Mouse (Mus musculus): Measurements from ENCODE around the gene Ewsr1.

Ewsr1 gene

GRCm38 (mm10) chr11:5057856-5058641 is 41.0 kb downstream of the Ewsr1 start, which contains the start of gene Rasl10a:
Gene Rasl10a (plus strand): TSS chr11:5058128.
- no peak for DNase-seq (ENCODE audit: low spot score)

DNA sequence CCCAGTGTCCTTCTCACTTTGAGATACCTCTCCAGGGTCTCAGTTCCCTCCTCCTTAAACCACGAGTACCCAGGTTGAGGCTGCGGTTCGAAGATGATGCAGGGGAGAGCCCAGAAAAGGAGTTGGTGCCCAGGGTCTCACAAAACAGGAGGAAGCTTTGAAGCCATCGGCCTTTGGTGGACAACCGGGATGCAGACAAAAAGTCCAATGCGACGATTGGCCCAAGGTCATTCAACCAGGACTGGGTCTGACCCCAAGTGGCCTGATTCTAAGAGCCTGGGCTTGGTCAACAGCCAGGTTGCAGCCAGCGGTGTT is 41.6 kb downstream of the Ewsr1 start:
- no peak for DNase-seq (ENCODE audit: low spot score)

DNA sequence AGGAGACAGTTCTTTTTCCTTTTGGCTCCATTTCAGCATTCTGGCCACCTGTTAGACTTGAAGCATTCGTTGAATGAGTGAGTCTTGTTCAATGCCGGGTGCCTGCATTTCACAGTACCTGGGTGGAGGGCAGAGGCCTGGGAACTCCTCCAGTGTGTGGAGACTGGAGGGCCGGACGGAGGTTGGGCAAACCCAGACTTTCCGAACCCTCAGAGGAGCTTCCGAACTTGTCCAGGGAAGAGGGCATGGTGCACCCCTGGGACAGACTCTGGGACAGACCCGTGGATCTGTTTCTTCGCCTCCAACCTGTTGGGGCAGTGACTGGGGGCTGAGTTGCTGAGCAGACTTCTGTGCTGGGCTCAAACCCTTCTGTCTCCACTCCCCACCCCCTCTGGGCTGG is 42.0 kb downstream of the Ewsr1 start:
- no peak for DNase-seq (ENCODE audit: low spot score)

- no peak for DNase-seq (ENCODE audit: low spot score)
Measured at GRCm38 (mm10) chr11:5055945-5056938, 42.8 kb downstream of the Ewsr1 start.

DNA sequence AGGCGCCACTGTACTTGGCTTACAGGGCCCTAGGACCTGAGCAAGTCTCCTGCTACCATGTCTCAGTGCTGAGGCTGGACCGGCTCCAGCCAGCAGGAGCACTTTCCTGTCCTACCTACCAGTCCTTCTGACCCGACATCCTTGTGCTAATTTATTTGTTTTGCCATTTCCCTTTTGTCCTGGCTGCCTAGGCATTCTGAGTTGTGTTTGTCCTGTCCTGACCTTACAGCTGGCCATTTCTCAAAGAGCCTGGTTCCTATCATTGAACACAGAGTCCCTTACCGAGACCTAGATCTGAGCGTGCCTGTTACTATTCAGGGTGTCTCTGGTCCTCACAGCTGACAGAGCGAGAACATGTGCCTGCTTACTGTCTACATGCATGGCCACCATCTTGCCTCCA is 44.2 kb downstream of the Ewsr1 start:
- no peak for DNase-seq (ENCODE audit: low spot score)

DNA sequence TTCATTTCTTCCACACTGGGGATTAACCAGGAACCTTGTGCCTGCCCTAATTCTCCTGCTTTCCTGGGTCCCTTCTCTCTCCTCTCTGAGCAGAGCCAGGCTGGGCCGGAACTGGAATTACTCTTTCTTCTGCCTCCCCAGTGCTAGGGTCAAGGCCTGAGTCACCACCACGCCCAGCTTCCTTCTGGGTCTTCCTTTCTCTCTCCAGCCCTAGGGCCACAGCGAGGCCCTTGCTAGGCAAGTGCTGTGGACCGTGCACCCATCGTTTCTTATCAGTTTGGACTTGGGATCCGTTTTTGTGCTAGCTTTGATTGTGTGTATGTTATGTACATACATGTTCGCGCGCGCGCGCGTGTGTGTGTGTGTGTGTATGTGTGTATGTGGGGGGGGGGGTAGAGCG is 44.9 kb downstream of the Ewsr1 start:
- DNase-seq (ENCODE audit: low spot score) = no peak

- DNase-seq (ENCODE audit: low spot score) = no peak
Measured at GRCm38 (mm10) chr11:5052200-5052854, 46.7 kb downstream of the Ewsr1 start.

DNA sequence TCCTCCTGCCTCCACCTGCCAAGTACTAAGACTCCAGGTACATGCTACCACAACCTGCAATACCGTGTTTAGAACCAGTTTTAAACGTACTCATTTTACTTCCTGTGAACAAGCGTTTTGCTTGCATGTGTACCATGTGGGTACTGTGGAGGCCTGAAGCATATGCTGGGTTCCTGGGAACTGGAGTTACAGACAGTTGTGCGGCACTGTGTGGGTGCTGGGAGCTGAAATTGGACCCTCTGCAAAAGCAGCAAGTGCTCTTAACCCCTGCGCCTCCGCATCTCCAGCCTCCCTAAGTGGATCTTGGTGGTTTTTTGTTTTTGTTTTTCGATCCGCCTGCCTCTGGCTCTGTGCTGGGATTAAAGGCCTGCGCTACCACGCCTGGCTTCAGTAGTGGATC is 47.4 kb downstream of the Ewsr1 start:
- no peak for DNase-seq (ENCODE audit: low spot score)

- DNase-seq (ENCODE audit: low spot score) = no peak
Measured at GRCm38 (mm10) chr11:5046321-5046926, 52.6 kb downstream of the Ewsr1 start.

- DNase-seq (ENCODE audit: low spot score) = no peak
Measured at GRCm38 (mm10) chr11:5042645-5043381, 56.3 kb downstream of the Ewsr1 start.

- DNase-seq (ENCODE audit: low spot score) = no peak
Measured at GRCm38 (mm10) chr11:5041144-5041780, 57.8 kb downstream of the Ewsr1 start.

DNA sequence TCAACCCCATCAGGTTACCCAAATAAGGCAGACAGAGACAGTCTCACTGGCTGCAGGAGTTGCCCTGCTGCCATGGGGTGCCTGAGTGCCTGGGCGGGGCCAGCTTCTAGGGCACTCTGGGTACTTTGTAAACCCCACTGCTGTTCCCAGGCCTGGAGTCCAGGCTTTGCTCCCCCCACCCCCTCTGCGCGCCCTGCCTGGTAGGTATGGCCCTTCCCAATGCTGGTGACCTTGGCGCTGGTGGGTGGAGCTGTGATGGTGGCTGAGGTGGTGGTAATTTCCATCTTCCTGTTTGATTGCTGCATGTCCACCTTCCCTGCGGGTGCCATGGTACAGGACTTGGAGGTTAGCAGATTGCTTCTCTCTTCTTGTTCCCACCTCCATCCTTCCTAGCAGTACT is 58.5 kb downstream of the Ewsr1 start:
- no peak for DNase-seq (ENCODE audit: low spot score)

GRCm38 (mm10) chr11:5037146-5037854 is 61.8 kb downstream of the Ewsr1 start:
- peak; percentile 65 for DNase-seq (ENCODE audit: low spot score)

DNA sequence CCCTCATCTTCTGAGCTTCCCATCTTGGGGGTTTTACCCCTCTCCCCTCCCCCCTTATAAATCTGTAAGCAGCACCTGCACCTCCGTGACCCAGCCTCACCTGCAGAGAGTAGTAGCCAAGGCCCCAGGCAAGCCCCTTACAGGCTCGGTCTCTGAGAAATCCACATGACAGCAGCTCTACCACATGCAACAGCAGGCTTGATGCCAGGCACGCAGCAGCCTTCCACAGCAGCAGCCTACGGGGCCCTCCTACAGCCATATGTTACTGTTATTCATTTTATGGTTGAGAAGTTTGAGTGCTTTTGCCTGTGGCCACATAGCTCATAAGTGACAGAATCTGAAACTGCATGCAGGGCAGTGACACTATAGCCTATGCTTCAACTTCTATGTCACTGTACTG is 63.6 kb downstream of the Ewsr1 start:
- DNase-seq (ENCODE audit: low spot score) = no peak

GRCm38 (mm10) chr11:5033136-5033535 is 65.9 kb downstream of the Ewsr1 start:
- DNase-seq (ENCODE audit: low spot score) = peak; percentile 69

DNA sequence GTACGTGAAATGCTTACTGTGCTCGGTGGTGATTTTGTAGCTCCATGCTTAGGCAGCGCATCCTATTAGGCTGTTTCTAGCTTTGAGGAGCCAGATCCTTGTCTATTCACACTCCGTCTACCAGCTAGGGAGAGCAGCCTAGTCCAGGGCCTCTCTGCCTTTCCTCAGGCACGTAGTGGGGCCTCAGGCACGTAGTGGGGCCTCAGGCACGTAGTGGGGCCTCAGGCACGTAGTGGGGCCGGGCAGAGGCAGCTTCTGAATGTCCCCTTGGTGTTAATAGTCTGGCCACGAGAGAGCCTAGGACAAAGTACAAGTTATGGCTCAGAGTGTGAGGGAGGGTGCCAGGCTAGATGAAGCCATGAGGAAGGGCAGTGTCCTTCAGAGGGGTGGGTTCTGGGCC is 66.4 kb downstream of the Ewsr1 start:
- DNase-seq (ENCODE audit: low spot score) = no peak

GRCm38 (mm10) chr11:5028228-5028627 is 70.8 kb downstream of the Ewsr1 start:
- no peak for DNase-seq (ENCODE audit: low spot score)

- DNase-seq (ENCODE audit: low spot score) = no peak
Measured at GRCm38 (mm10) chr11:5025108-5025507, 74.0 kb downstream of the Ewsr1 start.
